Mouse (Mus musculus) heart, postnatal 0 days (tissue): ENCODE data around the gene Ypel2.

Experiments used
- CTCF ChIP-seq: IDR thresholded peaks from 2 replicates; pipeline ENCODE4 v1.5.1; 2016; ENCODE audit warnings: antibody characterized with exemption, control low read depth, low read depth
- EP300 ChIP-seq: IDR thresholded peaks from 2 replicates; pipeline ENCODE4 v1.6.1; 2016; ENCODE audit warnings: antibody characterized with exemption, low read depth

DNA sequence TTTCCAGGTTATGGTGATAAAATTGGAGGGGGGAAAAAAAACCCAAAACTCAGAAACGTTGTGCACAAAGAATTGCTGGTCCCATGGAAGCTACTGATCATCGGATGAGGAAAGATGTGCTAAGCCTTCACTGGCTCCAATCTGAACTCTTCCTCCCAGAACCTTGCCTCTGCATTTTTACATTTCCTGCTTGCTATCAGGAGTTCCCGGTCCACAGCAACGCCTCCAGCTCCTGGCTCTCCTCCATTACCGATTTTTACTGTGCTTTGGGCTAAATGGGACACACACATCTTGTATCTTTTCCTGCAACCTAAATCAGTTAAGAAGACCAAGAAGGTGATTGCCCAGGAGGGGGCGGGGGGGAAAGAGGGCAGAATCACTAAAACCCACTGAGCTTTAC, 54.0 kb downstream of the Ypel2 start:
- no peak for TF ChIP-seq CTCF
- no peak for TF ChIP-seq EP300
